Mouse (Mus musculus) liver, embryonic 18 days (tissue): ENCODE data around the gene Cux1. TPM values are rescaled to one million over a fixed set of nuclear protein-coding genes. Genes with fewer than 3 reads are reported as not detected.

Experiments used
- polyA plus RNA-seq: library from polyadenylated mRNA; depleted of rRNA; stranded (reverse); fragments of >200 nt; gene quantifications from 2 replicates; pipeline ENCODE4 v1.2.3, GENCODE M21; 2012; rRNA removed

The Cux1 gene
- polyA plus RNA-seq, result 9.3 TPM in 2 replicates

DNA sequence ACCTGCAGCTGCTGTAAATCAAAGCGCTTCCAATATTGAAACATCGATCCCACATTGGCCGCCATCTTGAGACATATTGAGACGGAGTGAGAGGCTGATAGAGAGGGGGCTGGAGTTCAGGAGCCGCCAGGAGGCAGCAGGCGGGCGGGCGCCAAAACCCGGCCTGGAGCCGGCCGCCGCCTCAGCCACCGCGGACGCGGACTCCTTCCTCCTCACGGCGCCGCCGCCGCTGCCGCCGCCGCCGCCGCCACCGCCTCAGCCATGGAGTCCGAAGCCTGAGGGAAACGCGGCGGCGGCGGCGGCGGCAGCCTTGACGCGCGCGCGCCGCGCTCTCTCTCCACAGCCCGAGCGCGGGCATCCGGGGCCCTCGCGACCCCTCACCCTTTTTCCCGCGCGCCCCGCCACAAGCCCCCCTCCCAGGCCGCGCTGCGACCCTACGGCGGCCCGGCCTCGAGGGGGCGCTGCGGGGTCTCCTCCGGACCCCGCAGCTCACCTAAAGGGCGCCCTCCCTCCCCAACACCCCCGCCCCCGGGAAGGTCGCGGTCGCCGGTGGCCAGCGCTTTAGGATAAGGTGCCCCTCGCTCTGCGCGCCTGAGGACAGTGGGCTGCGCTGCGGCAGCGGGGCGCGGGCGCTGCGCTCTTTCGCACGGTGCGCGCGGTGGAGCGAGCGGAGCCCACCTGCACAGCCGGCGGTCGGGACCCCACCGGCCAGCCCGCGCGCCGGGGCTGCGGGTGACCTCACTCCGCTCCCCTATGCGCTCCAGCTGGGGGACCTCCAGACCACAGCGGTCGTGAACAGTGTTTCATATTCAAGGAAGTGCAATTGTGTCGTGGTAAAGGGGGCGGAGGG is at the start of gene Cux1:
Cux1 (minus strand) TSS at position 315 of the 850 bp plus-strand sequence.

DNA sequence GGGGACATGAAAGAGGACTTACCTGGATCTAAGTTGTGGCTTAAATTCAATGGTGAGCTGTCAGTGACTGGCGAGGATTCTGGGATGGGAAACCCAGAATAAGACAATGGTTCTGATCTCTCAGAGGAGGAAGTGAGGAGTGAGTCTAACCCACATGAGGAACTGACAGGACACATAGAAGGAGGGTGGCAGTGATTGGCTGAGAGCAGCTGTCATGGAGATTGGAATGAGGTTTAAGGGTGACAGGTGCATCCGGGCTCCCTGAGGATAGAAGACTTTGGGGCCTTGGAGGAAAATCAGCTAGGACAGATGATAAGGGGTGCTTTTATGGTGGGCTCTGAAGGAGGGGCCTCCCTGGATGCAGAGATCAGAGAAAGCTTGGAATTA is 320.8 kb downstream of the Cux1 start, which contains the start of gene Sh2b2:
Sh2b2 (minus strand) TSS at position 105 of the 387 bp plus-strand sequence.

DNA sequence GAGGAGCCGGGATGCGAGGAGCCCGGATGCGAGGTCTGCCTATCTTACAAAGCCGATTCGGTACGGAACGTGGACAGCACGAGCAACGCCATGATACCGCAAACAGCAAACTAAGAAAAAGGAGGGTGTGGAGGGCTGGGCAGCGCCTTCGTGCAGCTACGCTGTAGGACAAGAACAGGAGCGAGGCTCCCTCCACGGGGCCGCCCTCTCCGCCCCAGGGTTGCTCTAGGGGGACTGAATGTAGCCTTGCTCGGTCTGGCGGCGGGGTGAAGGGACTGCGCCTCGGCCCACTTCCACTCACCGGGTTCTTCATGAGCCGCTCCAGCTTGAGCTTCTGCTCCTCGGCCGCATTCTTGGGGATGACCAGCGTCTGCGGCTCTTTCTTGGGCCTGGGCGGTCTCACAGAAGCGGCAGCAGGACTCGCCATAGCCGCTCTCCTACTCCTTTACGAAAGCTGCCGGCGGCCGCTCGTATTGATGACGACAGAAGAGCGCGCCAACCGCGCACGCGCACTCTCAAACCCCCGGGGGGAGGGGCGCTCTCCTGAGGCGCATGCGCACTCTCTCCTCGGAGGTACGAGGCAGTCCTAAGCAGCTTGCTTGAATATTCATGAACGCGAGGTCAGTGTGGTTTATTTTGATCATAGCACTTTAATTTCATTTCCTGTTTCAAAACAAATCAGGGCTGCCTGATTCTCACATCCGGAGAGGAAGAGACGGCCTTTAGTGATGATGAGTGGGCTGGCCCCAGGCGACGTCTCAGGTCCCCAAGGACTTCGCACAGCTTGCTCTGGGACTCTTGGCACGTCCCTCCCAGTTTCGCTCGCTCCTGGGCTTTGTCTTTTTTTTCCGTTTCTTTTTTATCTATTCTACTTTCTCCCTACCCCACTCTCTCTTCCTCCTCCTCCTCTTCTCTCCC is 368.6 kb downstream of the Cux1 start, which contains the start of gene Prkrip1:
Prkrip1 (minus strand) TSS at position 490 of the 918 bp plus-strand sequence.

Other genes starting within 250 kb of the Cux1 start
- not detected in 2 replicates for gene Myl10, start 125.7 kb upstream of the Cux1 start, polyA plus RNA-seq